Mouse (Mus musculus) lung, adult 2 months (tissue): ENCODE data around the gene 1700030K09Rik.

Experiments used
- CTCF ChIP-seq: fragments of 200-500 bp; IDR thresholded peaks from 2 replicates; pipeline ENCODE4 v1.5.1; 2011; ENCODE audit warnings: mild to moderate bottlenecking, low read length, control low read depth; ENCODE audit not compliant: insufficient read depth
- POLR2A ChIP-seq: fragments of 200-500 bp; IDR thresholded peaks from 2 replicates; pipeline ENCODE4 v1.6.1; 2011; ENCODE audit warnings: low read depth, mild to moderate bottlenecking, control low read depth, low read length, borderline replicate concordance; ENCODE audit errors: extremely low read depth

GRCm38 (mm10) chr8:72498527-72498926, 54.8 kb downstream of the 1700030K09Rik start:
- TF ChIP-seq POLR2A (no peak), CTCF (no peak)
